Mouse (Mus musculus): Measurements from ENCODE around the gene Slc35g3.

DNA sequence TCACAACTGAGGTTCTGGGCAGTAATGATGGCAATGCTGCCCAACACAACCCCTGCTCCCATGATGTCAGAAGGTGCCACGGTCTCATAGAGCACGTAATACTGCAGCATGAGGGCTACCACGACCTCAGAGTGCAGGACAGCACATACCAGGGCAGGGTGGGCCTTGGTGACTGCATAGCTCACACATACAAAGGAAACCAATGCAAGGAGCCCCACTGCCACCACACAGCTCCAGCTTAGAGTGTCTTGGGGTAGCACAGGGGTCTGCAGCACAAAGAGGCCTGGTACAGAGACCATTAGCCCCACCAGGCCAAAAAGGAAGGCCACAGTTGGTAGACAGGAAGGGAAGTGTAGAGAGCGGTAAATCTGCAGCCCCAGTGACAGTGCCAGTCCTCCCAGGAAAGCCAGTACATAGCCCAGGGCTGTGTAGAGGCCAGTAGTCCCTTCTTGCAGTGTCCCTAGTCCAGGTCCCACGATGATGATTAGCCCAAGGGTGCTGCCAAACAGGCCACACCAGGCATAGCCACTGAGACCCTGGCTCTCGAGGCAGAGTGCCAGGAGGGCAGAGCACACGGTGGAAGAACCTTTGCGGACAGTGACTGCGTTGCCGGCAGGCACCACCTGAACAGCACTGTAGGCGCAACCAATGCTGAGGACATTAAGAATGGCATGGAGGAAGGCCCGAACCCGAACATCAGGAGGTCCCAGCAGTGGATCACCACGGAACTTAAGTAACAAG, 1.4 kb downstream of the Slc35g3 start:
- TF ChIP-seq ZC3H11A (IDR thresholded peaks at IDR 0.05; ENCODE audit: borderline replicate concordance, low read depth, low read length) (no peak), HCFC1 (IDR thresholded peaks at IDR 0.05; ENCODE audit: borderline replicate concordance, insufficient read depth, low read length) (no peak), CHD2 (IDR thresholded peaks at IDR 0.05; ENCODE audit: low read depth, low read length) (no peak), MAFK (IDR thresholded peaks at IDR 0.05; ENCODE audit: insufficient read depth, low read depth, low read length) (no peak), ZNF384 (IDR thresholded peaks at IDR 0.05; ENCODE audit: low read depth, low read length) (no peak)

Measured in ES-E14 (cell line).